Mouse (Mus musculus) layer of hippocampus, postnatal 10 days (tissue): ENCODE results near the gene Nt5c2. TPM values are rescaled to one million over a fixed set of nuclear protein-coding genes. Genes with fewer than 3 reads are reported as not detected.
"Not testable (repeated sequence)": the region's sequence is repeated elsewhere in the genome, so short reads cannot be mapped to it uniquely, and the experiment has no call there.

Experiments used
- DNase-seq, 2 experiments: peaks; one replicate each; pipeline ENCODE4 v3.0.0; 2021; ENCODE audit warnings: low spot score in 2 of 2
- total RNA-seq, 2 experiments: library from RNA; stranded (reverse); gene quantifications; 2 replicates each; pipeline ENCODE4 v1.2.3; 2021

Nt5c2 gene
- total RNA-seq, 2 experiments from 2014 or later = 65.6 to 78.1 TPM

- DNase-seq = no peak
These were observed 25.3 kb downstream of the Nt5c2 start for GRCm38 (mm10) chr19:46989479-46990152.

GRCm38 (mm10) chr19:46988231-46989087 is 26.5 kb downstream of the Nt5c2 start:
- DNase-seq = no peak

GRCm38 (mm10) chr19:46987646-46988045 is 27.3 kb downstream of the Nt5c2 start:
- no peak for DNase-seq

GRCm38 (mm10) chr19:46984726-46985622 is 30.0 kb downstream of the Nt5c2 start:
- no peak for DNase-seq

- DNase-seq = no peak
These were observed 31.0 kb downstream of the Nt5c2 start for GRCm38 (mm10) chr19:46983966-46984380.

GRCm38 (mm10) chr19:46983352-46983965 is 31.5 kb downstream of the Nt5c2 start:
- DNase-seq = no peak

GRCm38 (mm10) chr19:46981462-46981861 is 33.5 kb downstream of the Nt5c2 start:
- DNase-seq = no peak

GRCm38 (mm10) chr19:46979781-46980105 is 35.2 kb downstream of the Nt5c2 start:
- no peak for DNase-seq

- DNase-seq = no peak
These were observed 35.8 kb downstream of the Nt5c2 start for GRCm38 (mm10) chr19:46978920-46979780.

- not testable (repeated sequence) for DNase-seq
These were observed 36.9 kb downstream of the Nt5c2 start for GRCm38 (mm10) chr19:46978069-46978468.

- DNase-seq = no peak
These were observed 37.5 kb downstream of the Nt5c2 start for GRCm38 (mm10) chr19:46977460-46977859.

GRCm38 (mm10) chr19:46976743-46977142 is 38.2 kb downstream of the Nt5c2 start:
- no peak for DNase-seq

GRCm38 (mm10) chr19:46975997-46976396 is 39.0 kb downstream of the Nt5c2 start:
- DNase-seq = no peak

- no peak for DNase-seq
These were observed 39.4 kb downstream of the Nt5c2 start for GRCm38 (mm10) chr19:46975565-46975964.

- no peak for DNase-seq
These were observed 42.8 kb downstream of the Nt5c2 start for GRCm38 (mm10) chr19:46972159-46972558.

GRCm38 (mm10) chr19:46971712-46972111 is 43.2 kb downstream of the Nt5c2 start:
- no peak for DNase-seq

- no peak for DNase-seq
These were observed 43.8 kb downstream of the Nt5c2 start for GRCm38 (mm10) chr19:46971051-46971689.

- DNase-seq = no peak
These were observed 44.7 kb downstream of the Nt5c2 start for GRCm38 (mm10) chr19:46970121-46970729.

GRCm38 (mm10) chr19:46969286-46969985 is 45.5 kb downstream of the Nt5c2 start:
- DNase-seq = no peak
